Mouse (Mus musculus) megakaryocyte, embryonic 14.5 days (primary cell): ENCODE results near the gene Fbxw5.

ENCODE experiments used
- FLI1 ChIP-seq: IDR thresholded peaks from 2 replicates; pipeline ENCODE4 v1.6.1; 2012; ENCODE audit warnings: low read length, inconsistent platforms, mixed read lengths
- GATA1 ChIP-seq: IDR thresholded peaks from 3 replicates; pipeline ENCODE4 v1.6.1; 2012; ENCODE audit warnings: mixed read lengths, low read length, inconsistent platforms, borderline replicate concordance

DNA sequence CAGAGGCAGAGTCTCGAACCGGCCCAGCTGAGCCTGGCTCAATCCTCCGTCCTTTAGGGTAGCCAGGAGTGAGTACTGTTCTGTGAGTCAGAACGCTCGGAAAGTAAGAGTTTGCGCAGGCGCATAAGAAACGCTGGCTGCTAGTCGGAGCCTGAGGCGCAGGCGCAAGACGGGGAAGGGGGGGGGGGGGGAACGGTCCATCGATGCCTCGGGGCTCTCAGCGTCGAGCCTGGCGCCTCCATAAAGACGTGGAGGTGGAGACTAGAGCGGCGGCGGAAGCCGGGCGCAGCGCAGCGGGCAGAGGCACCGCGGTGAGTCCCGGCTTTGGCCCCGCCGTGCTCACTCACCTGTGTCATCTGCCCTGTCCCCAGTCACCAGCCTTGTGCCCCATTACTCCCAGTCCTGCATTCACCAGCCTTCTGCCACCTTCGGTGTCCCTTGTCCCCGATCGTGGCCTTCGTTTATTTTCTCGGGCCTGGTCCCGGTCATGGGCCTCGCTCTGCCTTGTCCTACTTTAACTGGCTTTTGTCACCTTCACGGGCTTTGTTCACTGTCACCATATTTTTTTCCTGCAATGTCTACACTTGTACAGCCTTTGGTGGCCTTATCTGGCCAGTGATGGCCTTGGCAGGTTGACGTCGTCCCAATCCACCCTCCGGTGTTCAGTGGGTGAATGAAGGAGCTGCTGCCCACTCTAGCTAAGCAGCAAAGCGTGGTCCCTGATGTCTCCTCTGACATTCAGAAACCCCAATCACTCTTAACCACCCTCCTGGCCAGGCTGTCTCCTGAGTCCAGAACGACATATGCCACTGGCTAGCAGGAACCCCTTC is at the start of gene Fbxw5:
- TF ChIP-seq GATA1 = no peak
- TF ChIP-seq FLI1 = no peak
